Mouse (Mus musculus) kidney, embryonic 16.5 days (tissue): ENCODE measurements at regions not wholly inside any gene's neighbourhood (a gene's known extent, or its start where the extent isn't known, plus 50 kb on each side); places are given as distances from the start of the nearest gene placed in this dataset.

ENCODE experiments used
- ATAC-seq: fragments of 200-750 bp; cut with Nextera tagmentation; 2 replicates; pipeline ENCODE4 v1.8.0; 2017; ENCODE audit warnings: moderate TSS enrichment; ENCODE audit not compliant: low FRiP score, low TSS enrichment
- H3K27ac ChIP-seq: fragments of 300-500 bp; sonication (generic); 2 replicates; pipeline ENCODE4 v1.5.1; 2014; ENCODE audit warnings: low read length
- H3K27me3 ChIP-seq: fragments of 300-500 bp; sonication (generic); 2 replicates; pipeline ENCODE4 v1.6.1; 2014; ENCODE audit warnings: low read length, control low read depth, mixed read lengths; ENCODE audit not compliant: insufficient read depth
- H3K36me3 ChIP-seq: fragments of 300-500 bp; sonication (generic); 2 replicates; pipeline ENCODE4 v1.6.1; 2014; ENCODE audit warnings: low read length, control low read depth, mixed read lengths; ENCODE audit not compliant: insufficient read depth
- H3K4me1 ChIP-seq: fragments of 300-500 bp; sonication (generic); 2 replicates; pipeline ENCODE4 v1.6.1; 2014; ENCODE audit warnings: low read length, control low read depth, mixed read lengths; ENCODE audit not compliant: insufficient read depth
- H3K4me2 ChIP-seq: fragments of 300-500 bp; sonication (generic); replicated peaks from 2 replicates; pipeline ENCODE4 v1.6.1; 2014; ENCODE audit warnings: low read depth, low read length
- H3K4me3 ChIP-seq: fragments of 300-500 bp; sonication (generic); 2 replicates; pipeline ENCODE4 v1.5.1; 2014; ENCODE audit warnings: mild to moderate bottlenecking, low read length
- H3K9ac ChIP-seq: fragments of 300-500 bp; sonication (generic); replicated peaks from 2 replicates; pipeline ENCODE4 v1.6.1; 2014; ENCODE audit warnings: low read length
- H3K9me3 ChIP-seq: fragments of 300-500 bp; sonication (generic); 2 replicates; pipeline ENCODE4 v1.6.1; 2016; ENCODE audit warnings: low read length, control low read depth
- WGBS: fragments of 180-500 bp; shearing (Covaris S2); extraction: QIAGEN DNeasy Blood & Tissue Kit; methylation state at CpG from one replicate; pipeline ENCODE4 v1.1.7; 2014; 5-methylcytosine and 5-hydroxymethylcytosine counted together

GRCm38 (mm10) chr12:32768744-32769535 lies 50.4 kb upstream of the Nampt start:
- no peak overlapping the region for H3K4me2 ChIP-seq
- no peaks in the 10 kb centered on the region for H3K36me3 ChIP-seq
- H3K4me3 ChIP-seq: no peak overlapping the region
- no peaks in the 10 kb centered on the region for H3K4me1 ChIP-seq
- H3K9ac ChIP-seq: no peak overlapping the region
- no peaks in the 10 kb centered on the region for H3K9me3 ChIP-seq
- WGBS: 44% methylated on average over 3 of the region's 3 CpGs
- H3K27me3 ChIP-seq: no peaks in the 10 kb centered on the region
- H3K27ac ChIP-seq: no peak overlapping the region
- ATAC-seq: no peak
